Mouse (Mus musculus): ENCODE results near the gene Mvk.

DNA sequence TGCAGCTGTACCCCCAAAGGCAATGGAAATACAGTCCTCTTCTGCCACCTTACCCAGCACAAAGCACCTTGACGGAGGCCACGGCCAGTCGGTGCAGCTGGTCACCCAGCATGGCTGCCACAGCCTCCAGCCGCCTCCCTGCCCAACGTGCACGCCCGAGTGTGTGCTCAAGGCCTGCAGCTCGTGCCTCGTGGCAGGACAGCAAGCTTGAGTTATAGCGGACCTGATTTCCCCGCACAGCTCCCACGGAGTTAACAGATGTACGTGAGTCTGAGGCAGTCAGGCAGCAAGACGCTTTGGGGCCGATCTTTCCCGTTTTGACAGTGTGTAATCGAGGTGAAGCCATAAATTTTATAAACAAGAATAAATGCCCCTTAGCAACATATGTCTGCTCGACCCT lies 15.4 kb upstream of the Mvk start:
- no peak for TF ChIP-seq CTCF (IDR thresholded peaks at IDR 0.05; ENCODE audit: control insufficient read depth, insufficient read depth, insufficient replicate concordance, low read depth, low read length)
- no peak for TF ChIP-seq POLR2A (IDR thresholded peaks at IDR 0.05; ENCODE audit: control insufficient read depth, low read depth, low read length)
